Mouse (Mus musculus) left cerebral cortex, postnatal 10 days (tissue): ENCODE data around the gene Ankrd50. TPM values are rescaled to one million over a fixed set of nuclear protein-coding genes. Genes with fewer than 3 reads are reported as not detected.

Experiments
- DNase-seq, 2 experiments: peaks; one replicate each; pipeline ENCODE4 v3.0.0; 2021 to 2022; ENCODE audit warnings: low spot score in 2 of 2, mixed read lengths in 1 of 2; ENCODE audit errors: extremely low spot score in 1 of 2
- intact Hi-C: fragments of 180-260 bp; cut with DNase I; formaldehyde crosslinking; loops from one replicate; pipeline ENCODE4 v1.15.1; 2025
- total RNA-seq, 2 experiments: library from RNA; stranded (reverse); gene quantifications; 2 replicates each; pipeline ENCODE4 v1.2.3; 2021

Gene Ankrd50
- total RNA-seq, 2 experiments from 2014 or later: 79.5 to 80.2 TPM

- intact Hi-C loops: no loop called here
- no peak for DNase-seq
Observed at GRCm38 (mm10) chr3:38423966-38424365, 60.7 kb downstream of the Ankrd50 start.

GRCm38 (mm10) chr3:38419896-38420295, 64.7 kb downstream of the Ankrd50 start:
- intact Hi-C loops: no loop called here
- DNase-seq: no peak

- DNase-seq: no peak
- intact Hi-C loops: no loop called here
Observed at GRCm38 (mm10) chr3:38415292-38415930, 69.2 kb downstream of the Ankrd50 start.
